Mouse (Mus musculus) liver, embryonic 13.5 days (tissue): Measurements from ENCODE around the gene Gm42715. TPM values are rescaled to one million over a fixed set of nuclear protein-coding genes. Genes with fewer than 3 reads are reported as not detected.
"Not testable (repeated sequence)": the region's sequence is repeated elsewhere in the genome, so short reads cannot be mapped to it uniquely, and the experiment has no call there.

Source experiments
- ATAC-seq: fragments of 200-750 bp; cut with Nextera tagmentation; 2 replicates; pipeline ENCODE4 v1.8.0; 2017; ENCODE audit warnings: low read depth, mild to moderate bottlenecking, moderate number of reproducible peaks, moderate library complexity
- DNase-seq: peaks from one replicate; pipeline ENCODE4 v3.0.0; 2022
- H3K27ac ChIP-seq: fragments of 300-500 bp; sonication (generic); 2 replicates; pipeline ENCODE4 v1.5.1; 2015; ENCODE audit warnings: moderate library complexity, mild to moderate bottlenecking, inconsistent platforms
- H3K27me3 ChIP-seq: fragments of 300-500 bp; sonication (generic); 2 replicates; pipeline ENCODE4 v1.6.1; 2015; ENCODE audit warnings: mild to moderate bottlenecking, inconsistent platforms
- H3K36me3 ChIP-seq: fragments of 300-500 bp; sonication (generic); 2 replicates; pipeline ENCODE4 v1.6.1; 2015; ENCODE audit warnings: mild to moderate bottlenecking, inconsistent platforms
- H3K4me1 ChIP-seq: fragments of 300-500 bp; sonication (generic); replicated peaks from 2 replicates; pipeline ENCODE4 v1.6.1; 2015; ENCODE audit warnings: inconsistent platforms
- H3K4me2 ChIP-seq: fragments of 300-500 bp; sonication (generic); 2 replicates; pipeline ENCODE4 v1.6.1; 2015; ENCODE audit warnings: inconsistent platforms, mild to moderate bottlenecking, moderate library complexity
- H3K4me3 ChIP-seq: fragments of 300-500 bp; sonication (generic); replicated peaks from 2 replicates; pipeline ENCODE4 v1.5.1; 2015; ENCODE audit warnings: mild to moderate bottlenecking, inconsistent platforms
- H3K9ac ChIP-seq: fragments of 300-500 bp; sonication (generic); 2 replicates; pipeline ENCODE4 v1.6.1; 2015; ENCODE audit warnings: mild to moderate bottlenecking, inconsistent platforms
- H3K9me3 ChIP-seq: fragments of 300-500 bp; sonication (generic); replicated peaks from 2 replicates; pipeline ENCODE4 v1.6.1; 2016; ENCODE audit warnings: inconsistent platforms
- WGBS: fragments of 180-500 bp; shearing (Covaris S2); methylation state at CpG from one replicate; pipeline ENCODE4 v1.1.7; 2015; ENCODE audit not compliant: insufficient replicate concordance; 5-methylcytosine and 5-hydroxymethylcytosine counted together
- polyA plus RNA-seq: library from polyadenylated mRNA; unstranded; fragments of >200 nt; fragmentation: Nextera tagmentation; extraction: Ambion mirVana; gene quantifications from 2 replicates; pipeline ENCODE4 v1.2.1, GENCODE M21; 2015

Gm42715 gene
- polyA plus RNA-seq, 1 experiment from 2014 or later, result 6.1 TPM

DNA sequence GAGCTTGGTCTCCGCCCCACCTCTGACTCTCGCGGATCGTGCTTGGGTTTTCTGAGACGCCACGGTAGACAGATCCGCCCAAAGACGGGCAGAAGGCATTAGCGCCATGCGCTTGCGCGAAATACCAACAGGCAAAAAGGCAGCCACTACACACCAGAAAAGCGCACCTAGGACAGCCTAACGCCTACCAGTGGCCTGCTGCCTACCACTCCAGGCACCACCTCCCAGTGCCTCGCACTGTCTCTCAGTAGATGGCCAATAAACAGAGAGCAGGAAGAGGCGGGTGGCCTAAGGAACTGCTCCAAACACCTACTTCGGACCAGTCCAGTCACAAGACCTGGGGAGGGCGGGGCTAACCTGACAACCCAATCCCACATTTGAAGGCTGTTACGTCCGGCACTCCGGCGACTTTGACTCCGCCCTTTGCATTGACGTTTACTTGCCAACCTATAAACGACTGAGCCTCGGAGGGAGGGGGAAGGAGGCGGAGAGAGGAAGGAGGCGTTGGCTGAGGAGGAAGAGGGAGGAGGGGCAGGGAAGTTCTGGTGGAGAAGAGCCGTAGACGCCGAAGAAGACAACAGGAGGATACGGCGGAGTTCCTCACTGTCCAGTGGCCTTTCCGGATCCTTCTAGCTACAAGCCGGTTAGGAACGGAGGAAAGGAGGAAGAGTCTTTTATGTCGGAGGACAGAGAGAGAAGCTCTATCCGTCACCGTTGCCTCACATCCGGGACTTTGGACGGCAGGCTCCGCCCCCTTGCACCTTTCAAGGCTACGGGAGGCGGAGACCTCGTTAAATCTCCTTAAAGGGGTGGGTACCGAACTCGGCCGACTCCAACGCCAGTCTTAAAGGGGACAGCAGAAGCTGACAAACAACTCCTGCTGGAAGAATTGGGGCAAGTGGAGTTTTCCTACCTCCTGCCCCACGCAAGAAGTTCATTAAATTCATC lies 41.4 kb upstream of the Gm42715 start:
- Histone ChIP-seq H3K27ac (peak overlapping the region; percentile 93), H3K36me3 (peaks cover 66% of the 10 kb centered on the region), H3K4me2 (peak overlapping the region; percentile 90), H3K4me1 (peaks cover 51% of the 10 kb centered on the region), H3K9me3 (no peaks in the 10 kb centered on the region), H3K4me3 (peak overlapping the region; percentile 97), H3K27me3 (no peaks in the 10 kb centered on the region), H3K9ac (peak overlapping the region; percentile 98)
- peak; percentile 94 for ATAC-seq
- under 1% methylated on average over 50 of the region's 50 CpGs for WGBS
- DNase-seq, result peak; percentile 100

- H3K4me2 ChIP-seq, result peak within 1 kb of the TSS; percentile 90
- ATAC-seq (peak; percentile 34), DNase-seq (peak; percentile 83)
- peaks cover 64% of the 10 kb centered on the region for H3K36me3 ChIP-seq
- peak within 1 kb of the TSS; percentile 98 for H3K9ac ChIP-seq
- peak within 1 kb of the TSS; percentile 97 for H3K4me3 ChIP-seq
- no peaks in the 10 kb centered on the region for H3K9me3 ChIP-seq
- H3K27me3 ChIP-seq, result no peaks in the 10 kb centered on the region
- peak within 1 kb of the TSS; percentile 93 for H3K27ac ChIP-seq
- under 1% methylated on average over 62 of the region's 62 CpGs for WGBS
- peaks cover 48% of the 10 kb centered on the region for H3K4me1 ChIP-seq
Measured at GRCm38 (mm10) chr7:127478635-127479317, 40.6 kb upstream of the Gm42715 start, which contains the start of gene Fbrs. Fbrs (plus strand) TSS chr7:127479199.

DNA sequence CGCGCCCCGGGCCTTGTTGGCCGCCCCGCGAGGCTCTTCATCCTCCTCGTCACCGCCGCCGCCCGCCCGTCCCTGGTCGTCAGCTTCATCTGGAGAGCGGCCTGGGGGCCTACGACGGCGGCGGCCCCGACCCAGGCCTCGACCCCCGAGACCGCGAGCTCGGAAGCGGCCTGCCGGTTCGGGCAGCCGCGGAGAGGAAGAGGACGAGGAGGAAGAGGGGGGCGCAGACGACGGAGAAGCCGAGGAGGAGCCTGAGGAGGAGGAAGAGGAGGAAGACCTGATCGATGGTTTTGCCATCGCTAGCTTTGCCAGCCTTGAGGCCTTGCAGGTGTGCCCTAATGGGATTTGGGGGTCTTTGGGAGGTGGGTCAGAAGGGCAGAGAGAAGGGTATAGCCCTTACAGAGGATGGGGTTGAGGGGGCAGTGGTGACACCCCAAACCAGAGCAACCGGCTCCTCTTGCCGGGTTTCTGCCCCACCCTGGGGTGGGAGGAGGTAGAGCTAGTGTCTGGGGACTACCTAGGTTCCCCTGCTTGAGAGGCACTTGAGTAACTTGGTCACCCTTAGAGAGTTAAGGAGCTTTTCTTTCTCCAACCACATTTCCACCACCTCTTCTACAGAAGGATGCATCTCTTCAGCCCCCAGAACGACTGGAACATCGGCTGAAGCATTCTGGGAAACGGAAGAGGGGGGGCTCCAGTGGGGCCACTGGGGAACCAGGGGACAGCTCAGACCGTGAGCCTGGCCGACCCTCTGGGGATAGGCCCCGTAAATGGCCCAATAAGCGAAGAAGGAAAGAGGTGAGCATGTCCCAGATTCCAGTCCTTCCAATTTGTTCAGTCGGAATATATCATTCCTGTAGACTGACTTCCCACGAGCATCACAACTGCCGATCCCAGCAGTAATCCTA lies 39.8 kb upstream of the Gm42715 start:
- peak overlapping the region; percentile 90 for H3K4me2 ChIP-seq
- WGBS, result 2% methylated on average over 48 of the region's 48 CpGs
- H3K27ac ChIP-seq, result peak overlapping the region; percentile 93
- H3K36me3 ChIP-seq, result peaks cover 64% of the 10 kb centered on the region
- H3K9me3 ChIP-seq, result no peaks in the 10 kb centered on the region
- H3K4me1 ChIP-seq, result peaks cover 48% of the 10 kb centered on the region
- H3K4me3 ChIP-seq, result peak overlapping the region; percentile 97
- peak overlapping the region; percentile 98 for H3K9ac ChIP-seq
- peak; percentile 35 for DNase-seq
- H3K27me3 ChIP-seq, result no peaks in the 10 kb centered on the region
- no peak for ATAC-seq

GRCm38 (mm10) chr7:127480321-127480720 lies 39.1 kb upstream of the Gm42715 start:
- Histone ChIP-seq H3K4me2 (peak overlapping the region; percentile 90), H3K9ac (peak overlapping the region; percentile 98), H3K4me1 (peaks cover 46% of the 10 kb centered on the region), H3K27me3 (no peaks in the 10 kb centered on the region), H3K4me3 (peak overlapping the region; percentile 97), H3K9me3 (no peaks in the 10 kb centered on the region), H3K27ac (peak overlapping the region; percentile 93), H3K36me3 (peaks cover 64% of the 10 kb centered on the region)
- 14% methylated on average over 2 of the region's 2 CpGs for WGBS
- no peak for DNase-seq
- no peak for ATAC-seq

DNA sequence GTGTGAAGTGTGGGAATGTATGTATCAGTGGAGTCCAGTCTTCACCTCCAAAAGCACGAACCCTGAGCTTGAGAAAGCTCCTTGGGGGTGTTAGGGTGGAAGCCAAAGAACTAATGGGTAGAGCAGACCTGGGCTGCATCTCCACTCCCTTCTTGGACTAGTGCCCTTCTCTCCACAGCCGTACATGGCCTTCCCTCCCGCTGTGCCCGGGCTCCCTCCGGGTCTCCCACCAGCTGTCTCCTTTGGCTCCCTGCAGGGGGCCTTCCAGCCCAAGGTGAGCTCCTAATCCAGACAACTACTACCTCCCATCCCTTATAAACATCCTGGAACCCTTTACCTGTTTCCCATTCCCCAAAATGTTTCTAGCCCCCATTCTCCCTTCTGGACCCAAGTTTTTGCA lies 34.0 kb upstream of the Gm42715 start:
- Histone ChIP-seq H3K4me3 (no peak overlapping the region), H3K27me3 (no peaks in the 10 kb centered on the region), H3K4me2 (no peak overlapping the region), H3K36me3 (peaks cover 94% of the 10 kb centered on the region), H3K9ac (no peak overlapping the region), H3K9me3 (no peaks in the 10 kb centered on the region), H3K27ac (no peak overlapping the region), H3K4me1 (peaks cover 18% of the 10 kb centered on the region)
- 88% methylated on average over 5 of the region's 5 CpGs for WGBS
- DNase-seq, result no peak
- ATAC-seq, result no peak

DNA sequence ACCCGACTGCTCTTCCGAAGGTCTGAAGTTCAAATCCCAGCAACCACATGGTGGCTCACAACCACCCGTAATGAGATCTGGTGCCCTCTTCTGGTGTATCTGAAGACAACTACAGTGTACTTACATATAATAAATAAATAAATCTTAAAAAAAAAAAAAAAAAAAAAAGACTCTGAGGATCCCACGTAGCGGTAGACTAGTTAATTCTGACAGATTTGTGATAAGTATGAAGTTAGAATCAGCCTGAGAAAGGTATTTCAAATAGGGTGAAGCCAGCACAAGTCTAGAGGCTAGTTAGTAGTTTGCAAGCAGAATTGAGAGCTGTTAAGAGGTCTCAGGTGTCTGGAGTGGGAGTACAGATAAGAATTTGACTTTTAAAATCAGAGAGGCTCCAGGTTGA lies 31.0 kb upstream of the Gm42715 start:
- H3K27ac ChIP-seq, H3K4me3 ChIP-seq, ATAC-seq, H3K9me3 ChIP-seq, H3K27me3 ChIP-seq, H3K4me1 ChIP-seq, DNase-seq, H3K9ac ChIP-seq, H3K4me2 ChIP-seq: not testable (repeated sequence)
- 80% methylated on average over 4 of the region's 5 CpGs for WGBS
- H3K36me3 ChIP-seq, result peaks cover 91% of the 10 kb centered on the region

- Histone ChIP-seq H3K27ac (no peak overlapping the region), H3K4me1 (0 out of 2 replicates have a peak, but pooled peaks cover 2% of the 10 kb centered on the region), H3K36me3 (peaks cover 76% of the 10 kb centered on the region), H3K4me3 (no peak overlapping the region), H3K27me3 (no peaks in the 10 kb centered on the region), H3K4me2 (no peak overlapping the region), H3K9ac (no peak overlapping the region), H3K9me3 (no peaks in the 10 kb centered on the region)
- no peak for DNase-seq
- ATAC-seq, result no peak
- WGBS, result 87% methylated on average over 7 of the region's 7 CpGs
Measured at GRCm38 (mm10) chr7:127489982-127490381, 29.4 kb upstream of the Gm42715 start.

- no peaks in the 10 kb centered on the region for H3K27me3 ChIP-seq
- H3K9ac ChIP-seq, result no peak overlapping the region
- ATAC-seq (no peak), DNase-seq (no peak)
- no peaks in the 10 kb centered on the region for H3K9me3 ChIP-seq
- H3K4me3 ChIP-seq, result no peak overlapping the region
- H3K4me1 ChIP-seq, result 0 out of 2 replicates have a peak, but pooled peaks cover 2% of the 10 kb centered on the region
- WGBS, result 82% methylated on average over 3 of the region's 3 CpGs
- H3K36me3 ChIP-seq, result peaks cover 58% of the 10 kb centered on the region
- no peak overlapping the region for H3K27ac ChIP-seq
- H3K4me2 ChIP-seq, result no peak overlapping the region
Measured at GRCm38 (mm10) chr7:127491846-127492245, 27.5 kb upstream of the Gm42715 start.

- no peak overlapping the region for H3K27ac ChIP-seq
Measured at GRCm38 (mm10) chr7:127494648-127495047, 24.7 kb upstream of the Gm42715 start.

GRCm38 (mm10) chr7:127497382-127497781 lies 22.0 kb upstream of the Gm42715 start:
- ATAC-seq, result peak; percentile 50; the same call in 1 of the 2 replicates
- no peak overlapping the region for H3K27ac ChIP-seq
- 65% methylated on average over 2 of the region's 2 CpGs for WGBS
- peaks cover 5% of the 10 kb centered on the region; the same call in 1 of the 2 replicates for H3K36me3 ChIP-seq
- no peaks in the 10 kb centered on the region for H3K9me3 ChIP-seq
- no peak overlapping the region for H3K4me2 ChIP-seq
- DNase-seq, result no peak
- H3K9ac ChIP-seq, result no peak overlapping the region
- H3K4me3 ChIP-seq, result no peak overlapping the region
- H3K4me1 ChIP-seq, result no peaks in the 10 kb centered on the region
- no peaks in the 10 kb centered on the region for H3K27me3 ChIP-seq

More at GRCm38 (mm10) chr7:127494648-127495047, 24.7 kb upstream of the Gm42715 start:
- Histone ChIP-seq H3K4me2 (no peak overlapping the region), H3K36me3 (peaks cover 32% of the 10 kb centered on the region), H3K4me1 (0 out of 2 replicates have a peak, but pooled peaks cover 2% of the 10 kb centered on the region), H3K9ac (no peak overlapping the region), H3K9me3 (no peaks in the 10 kb centered on the region), H3K4me3 (no peak overlapping the region), H3K27me3 (no peaks in the 10 kb centered on the region)
- ATAC-seq (no peak), DNase-seq (no peak)
